Mouse (Mus musculus) mouse trophoblast stem cell (cell line): ENCODE measurements around the gene Cabin1.

Source experiments
- in situ Hi-C, 2 experiments: fragments of 300-500 bp; cut with MseI, MboI; formaldehyde crosslinking; loops; 2 replicates in 1 of 2; 3 replicates in 1 of 2; pipeline ENCODE4 v1.15.1; 2025

Gene Cabin1

DNA sequence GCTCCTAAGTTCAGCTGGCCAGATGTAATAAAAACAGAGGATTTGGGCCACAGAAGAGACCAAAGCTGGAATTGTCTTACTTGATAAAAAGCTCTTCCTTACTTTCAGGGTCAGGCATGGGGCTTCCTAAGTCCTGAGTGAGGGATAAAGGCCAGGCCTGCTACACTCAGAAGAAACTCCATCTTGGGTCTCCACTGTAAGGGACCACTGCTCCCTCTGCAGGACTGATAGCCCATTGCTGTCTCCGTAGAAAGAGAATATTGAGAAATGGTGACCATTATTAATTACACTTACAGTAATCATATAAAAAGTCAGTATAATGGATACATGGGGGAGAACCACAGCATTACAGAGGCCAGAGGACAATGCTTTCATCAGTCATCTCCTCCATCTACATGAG is 60.6 kb downstream of the Cabin1 start:
- in situ Hi-C loops: no loop called here

- in situ Hi-C loops: no loop called here
Measured at GRCm38 (mm10) chr10:75702494-75702893, 61.6 kb downstream of the Cabin1 start.

- in situ Hi-C loops: no loop called here
Measured at GRCm38 (mm10) chr10:75701280-75701679, 62.9 kb downstream of the Cabin1 start.

- in situ Hi-C loops: no loop called here
Measured at GRCm38 (mm10) chr10:75697693-75698092, 66.4 kb downstream of the Cabin1 start.

- in situ Hi-C loops: no loop called here
Measured at GRCm38 (mm10) chr10:75696597-75697355, 67.4 kb downstream of the Cabin1 start.

- in situ Hi-C loops: no loop called here
Measured at GRCm38 (mm10) chr10:75695521-75695920, 68.6 kb downstream of the Cabin1 start.

GRCm38 (mm10) chr10:75695078-75695477 is 69.1 kb downstream of the Cabin1 start:
- in situ Hi-C loops: no loop called here

GRCm38 (mm10) chr10:75694567-75694966 is 69.6 kb downstream of the Cabin1 start:
- in situ Hi-C loops: no loop called here

DNA sequence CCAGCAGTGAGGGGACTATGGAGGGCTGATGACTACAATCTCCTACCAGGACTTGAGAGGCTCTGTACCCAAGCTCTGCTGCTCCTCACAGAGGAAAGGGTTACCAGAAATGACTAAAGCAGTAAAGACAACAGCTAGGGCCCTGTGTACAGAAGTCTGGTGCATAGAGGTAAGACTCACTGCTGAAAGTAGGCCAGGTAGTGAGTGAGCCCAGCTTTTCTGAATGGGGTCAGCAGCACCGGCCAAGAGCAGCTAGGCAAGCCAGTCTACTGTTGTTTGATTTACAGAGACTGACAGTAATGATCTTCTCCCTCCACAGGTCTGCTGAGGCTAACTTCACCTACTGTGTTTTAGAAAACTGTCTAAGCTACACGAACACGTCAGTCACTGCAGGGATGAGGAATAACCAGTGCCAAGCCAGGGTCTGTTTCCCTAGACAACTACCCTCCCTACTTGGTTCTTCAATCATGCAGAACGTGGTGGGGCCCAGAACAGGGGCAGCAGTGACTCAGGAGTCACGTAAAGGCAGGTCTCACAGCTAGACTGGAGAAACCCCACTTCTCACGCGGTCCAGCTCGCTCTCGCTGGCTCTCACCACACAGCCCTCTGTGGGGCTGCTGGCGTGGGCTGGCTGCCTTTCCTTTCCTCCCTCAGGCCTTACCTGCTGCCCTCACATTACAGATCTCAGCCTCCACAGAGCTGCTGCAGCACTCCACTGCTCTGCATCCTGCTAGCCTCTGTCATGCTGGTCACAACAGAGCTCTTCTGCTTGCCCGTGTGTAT is 70.5 kb downstream of the Cabin1 start:
- in situ Hi-C loops: no loop called here

GRCm38 (mm10) chr10:75688598-75688997 is 75.5 kb downstream of the Cabin1 start:
- in situ Hi-C loops: no loop called here

DNA sequence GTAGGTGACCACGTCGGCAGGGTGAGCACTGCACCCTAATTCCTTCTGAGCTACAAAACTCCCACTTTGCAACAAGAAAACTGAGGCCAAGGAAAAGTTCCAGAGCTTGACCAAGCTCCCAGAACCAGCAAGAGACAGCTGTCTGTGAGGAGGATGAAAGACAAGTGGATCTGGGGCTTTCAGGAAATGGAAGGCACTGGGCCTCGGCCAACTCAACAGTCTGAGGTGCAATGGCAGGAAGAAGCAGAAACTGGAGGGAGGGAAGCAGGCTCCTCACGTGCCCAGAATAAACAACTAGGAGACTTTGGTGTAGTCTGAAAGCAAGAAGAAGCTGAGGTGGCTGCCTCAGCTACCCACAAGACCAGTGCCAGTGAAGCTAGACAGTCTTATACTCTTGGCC is 77.4 kb downstream of the Cabin1 start:
- in situ Hi-C loops: no loop called here

GRCm38 (mm10) chr10:75684035-75685004 is 79.8 kb downstream of the Cabin1 start:
- in situ Hi-C loops: no loop called here

DNA sequence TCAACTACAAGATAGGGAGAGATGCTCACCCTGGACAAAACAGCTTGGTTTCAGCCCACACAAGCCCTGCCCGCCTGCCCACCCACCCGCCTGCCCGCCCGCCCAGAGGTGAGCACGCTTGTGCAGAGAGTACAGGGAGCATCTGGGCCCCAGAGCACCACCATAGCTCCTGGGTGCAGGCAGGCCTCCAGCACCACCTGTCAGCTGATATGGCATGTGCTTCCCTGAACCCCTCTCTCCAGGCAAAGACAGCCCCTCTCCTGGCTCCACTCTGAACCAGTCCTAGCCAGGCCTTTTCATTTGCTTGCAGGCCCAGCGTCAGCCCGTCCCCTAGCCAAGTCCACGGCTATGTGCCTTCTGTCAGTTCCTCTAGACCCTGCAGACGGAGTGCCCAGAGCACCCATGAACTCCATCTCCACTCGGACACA is 83.6 kb downstream of the Cabin1 start:
- in situ Hi-C loops: no loop called here

GRCm38 (mm10) chr10:75679204-75679603 is 84.9 kb downstream of the Cabin1 start:
- in situ Hi-C loops: no loop called here

DNA sequence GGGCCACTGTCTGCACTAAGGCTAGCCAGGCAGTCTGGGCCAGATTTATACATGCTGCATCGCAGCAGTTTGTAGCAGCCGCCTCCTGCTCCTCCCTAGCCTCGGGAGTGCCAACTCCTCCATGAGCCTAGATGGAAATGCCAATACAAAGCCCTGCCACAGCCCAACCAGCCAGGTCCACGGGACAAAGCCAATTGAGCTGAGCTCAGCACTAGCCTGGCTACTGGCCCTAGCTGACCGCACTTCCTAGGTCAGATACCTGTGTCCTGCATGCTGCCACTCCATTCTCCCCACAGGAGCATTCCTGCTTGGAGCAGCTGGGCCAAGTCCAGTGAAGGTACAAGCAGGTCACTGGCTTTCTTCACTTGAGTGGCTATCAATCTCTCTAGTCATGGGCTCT is 86.2 kb downstream of the Cabin1 start:
- in situ Hi-C loops: no loop called here

DNA sequence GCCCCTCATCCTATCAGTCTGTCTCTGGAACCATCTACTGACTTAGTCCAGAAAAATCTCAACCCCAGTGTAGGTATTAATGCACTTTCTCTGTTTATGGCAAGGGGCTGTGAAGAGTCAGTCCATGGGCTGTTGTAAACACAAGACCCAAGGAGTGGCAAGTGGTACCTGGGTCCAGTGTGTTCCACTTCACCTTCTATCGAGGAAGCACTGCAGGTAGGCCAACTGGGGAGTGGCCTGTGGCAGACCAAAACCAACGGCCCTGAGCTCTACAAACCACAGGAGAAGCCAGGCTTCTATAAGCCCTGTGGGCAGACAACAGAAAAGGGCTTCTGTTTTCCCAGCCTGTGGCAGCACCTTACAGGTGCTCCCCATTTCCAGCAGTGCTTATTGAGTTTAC is 86.6 kb downstream of the Cabin1 start:
- in situ Hi-C loops: no loop called here

- in situ Hi-C loops: no loop called here
Measured at GRCm38 (mm10) chr10:75676819-75677565, 87.1 kb downstream of the Cabin1 start.

DNA sequence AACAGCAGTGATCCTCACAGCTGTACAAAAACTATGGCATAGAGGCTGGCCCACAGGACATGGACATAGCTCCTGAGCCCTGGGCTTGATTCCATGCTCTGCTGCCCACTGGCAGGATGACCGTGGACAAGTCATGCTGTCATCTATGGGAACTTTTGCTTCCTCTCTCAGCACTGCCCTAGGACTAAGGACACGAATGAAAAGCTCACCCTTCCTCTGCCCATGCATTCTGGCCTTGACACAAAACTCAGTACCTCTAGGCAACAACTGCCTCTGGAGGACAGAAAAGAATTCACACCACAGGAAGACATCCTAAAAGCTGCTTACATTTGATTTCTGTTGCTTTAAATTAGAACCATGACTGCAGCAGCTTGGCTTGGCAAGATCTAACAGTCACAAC is 87.9 kb downstream of the Cabin1 start:
- in situ Hi-C loops: no loop called here

GRCm38 (mm10) chr10:75675594-75675993 is 88.5 kb downstream of the Cabin1 start:
- in situ Hi-C loops: no loop called here

GRCm38 (mm10) chr10:75669936-75670335 is 94.2 kb downstream of the Cabin1 start:
- in situ Hi-C loops: no loop called here

DNA sequence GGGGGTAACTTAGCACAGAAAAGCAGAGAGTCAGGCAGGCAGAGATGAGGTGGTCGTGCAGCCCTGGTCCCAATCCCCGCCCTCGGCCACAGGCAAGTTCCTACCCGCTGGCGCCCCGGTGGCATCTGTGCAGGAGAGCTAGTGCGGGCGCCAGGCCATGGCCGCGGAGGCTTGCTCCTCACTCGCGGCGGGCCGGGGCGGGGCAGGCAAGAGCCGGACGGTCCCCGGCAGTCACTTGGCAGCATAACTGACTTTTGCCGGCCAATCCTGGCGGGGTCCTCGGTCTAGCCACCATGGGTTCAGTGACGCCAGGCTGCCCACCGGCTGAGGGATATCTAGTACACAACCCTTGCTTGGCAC is 96.2 kb downstream of the Cabin1 start:
- in situ Hi-C loops: no loop called here
